Mouse (Mus musculus): ENCODE measurements at regions not wholly inside any gene's neighbourhood (a gene's known extent, or its start where the extent isn't known, plus 50 kb on each side); places are given as distances from the start of the nearest gene placed in this dataset.

GRCm38 (mm10) chr14:78368881-78369280 lies 61.0 kb upstream of the Tnfsf11 start:
- no peak for DNase-seq

DNA sequence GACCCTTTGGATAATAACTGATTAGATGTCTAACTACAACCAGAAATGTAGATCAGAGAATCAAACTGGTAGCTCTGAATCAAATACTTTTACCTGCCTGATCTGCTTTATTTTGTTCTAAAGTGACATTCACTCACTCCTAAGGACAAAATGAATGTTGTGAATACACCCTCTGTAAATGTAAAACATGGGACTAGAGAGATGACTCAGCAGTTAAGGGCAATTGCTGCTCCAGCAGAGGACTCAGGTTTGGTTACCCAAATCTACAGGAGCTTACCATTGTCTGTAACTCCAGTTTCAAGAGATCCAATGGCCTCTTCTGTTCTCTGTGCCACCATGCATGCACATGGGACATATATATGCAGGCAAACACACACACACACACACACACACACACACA lies 57.0 kb upstream of the Tnfsf11 start:
- no peak for DNase-seq

DNA sequence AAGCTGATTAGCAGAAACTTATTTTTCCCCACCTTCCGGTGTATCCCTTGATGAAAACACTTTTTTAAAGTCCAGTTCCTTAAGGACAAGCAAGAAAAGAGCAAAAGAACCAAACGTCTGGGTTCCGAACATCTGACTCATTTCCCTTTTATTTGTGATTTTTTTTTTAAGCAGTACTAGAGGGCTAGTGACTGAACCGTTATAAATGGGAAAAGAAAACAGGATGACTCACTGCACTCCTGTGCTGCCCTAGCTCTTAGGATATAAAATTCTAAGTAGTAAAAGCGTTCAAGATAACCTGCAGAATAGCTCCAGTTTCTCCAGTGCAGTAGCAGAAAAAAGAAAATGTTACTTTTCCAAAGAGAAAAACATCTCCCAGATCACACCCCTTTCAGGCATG lies 55.3 kb upstream of the Tnfsf11 start:
- DNase-seq, result no peak
